Mouse (Mus musculus) neural tube, embryonic 13.5 days (tissue): ENCODE data around the gene Arhgef3. TPM values are rescaled to one million over a fixed set of nuclear protein-coding genes. Genes with fewer than 3 reads are reported as not detected.

ENCODE experiments used
- ATAC-seq: fragments of 200-750 bp; cut with Nextera tagmentation; 2 replicates; pipeline ENCODE4 v1.8.0; 2017; ENCODE audit warnings: low read depth, mild to moderate bottlenecking, moderate TSS enrichment, moderate library complexity
- H3K27ac ChIP-seq: fragments of 300-500 bp; sonication (generic); replicated peaks from 2 replicates; pipeline ENCODE4 v1.5.1; 2015; ENCODE audit warnings: moderate library complexity, mild to moderate bottlenecking, inconsistent platforms
- H3K27me3 ChIP-seq: fragments of 300-500 bp; sonication (generic); 2 replicates; pipeline ENCODE4 v1.6.1; 2015; ENCODE audit warnings: mild to moderate bottlenecking, inconsistent platforms
- H3K36me3 ChIP-seq: fragments of 300-500 bp; sonication (generic); 2 replicates; pipeline ENCODE4 v1.6.1; 2015; ENCODE audit warnings: mild to moderate bottlenecking, inconsistent platforms
- H3K4me1 ChIP-seq: fragments of 300-500 bp; sonication (generic); replicated peaks from 2 replicates; pipeline ENCODE4 v1.6.1; 2015; ENCODE audit warnings: inconsistent platforms
- H3K4me2 ChIP-seq: fragments of 300-500 bp; sonication (generic); 2 replicates; pipeline ENCODE4 v1.6.1; 2015; ENCODE audit warnings: inconsistent platforms, mild to moderate bottlenecking, moderate library complexity
- H3K4me3 ChIP-seq: fragments of 300-500 bp; sonication (generic); 2 replicates; pipeline ENCODE4 v1.5.1; 2015; ENCODE audit warnings: mild to moderate bottlenecking, inconsistent platforms
- H3K9ac ChIP-seq: fragments of 300-500 bp; sonication (generic); 2 replicates; pipeline ENCODE4 v1.6.1; 2015; ENCODE audit warnings: moderate library complexity, mild to moderate bottlenecking, inconsistent platforms
- H3K9me3 ChIP-seq: fragments of 300-500 bp; sonication (generic); 2 replicates; pipeline ENCODE4 v1.6.1; 2016; ENCODE audit warnings: inconsistent platforms
- WGBS: fragments of 180-500 bp; shearing (Covaris S2); methylation state at CpG from one replicate; pipeline ENCODE4 v1.1.7; 2015; 5-methylcytosine and 5-hydroxymethylcytosine counted together
- polyA plus RNA-seq: library from polyadenylated mRNA; unstranded; fragments of >200 nt; fragmentation: Nextera tagmentation; extraction: Ambion mirVana; gene quantifications from 2 replicates; pipeline ENCODE4 v1.2.1, GENCODE M21; 2015

Gene Arhgef3
- polyA plus RNA-seq, 1 experiment from 2014 or later, result 3.3 TPM

GRCm38 (mm10) chr14:27183501-27184230, 69.0 kb downstream of the Arhgef3 start:
- no peaks in the 10 kb centered on the region for H3K36me3 ChIP-seq
- H3K4me3 ChIP-seq, result no peak overlapping the region
- H3K9ac ChIP-seq, result no peak overlapping the region
- WGBS, result 71% methylated on average over 16 of the region's 16 CpGs
- H3K4me1 ChIP-seq, result 0 out of 2 replicates have a peak, but pooled peaks cover 10% of the 10 kb centered on the region
- H3K27me3 ChIP-seq, result no peaks in the 10 kb centered on the region
- H3K9me3 ChIP-seq, result no peaks in the 10 kb centered on the region
- H3K27ac ChIP-seq, result no peak overlapping the region
- ATAC-seq, result no peak
- no peak overlapping the region for H3K4me2 ChIP-seq

GRCm38 (mm10) chr14:27185902-27186301, 71.2 kb downstream of the Arhgef3 start:
- WGBS, result 73% methylated on average over 5 of the region's 5 CpGs
- H3K9me3 ChIP-seq, result no peaks in the 10 kb centered on the region
- 0 out of 2 replicates have a peak, but pooled peaks cover 9% of the 10 kb centered on the region for H3K4me1 ChIP-seq
- H3K4me3 ChIP-seq, result no peak overlapping the region
- H3K27me3 ChIP-seq, result no peaks in the 10 kb centered on the region
- H3K27ac ChIP-seq, result no peak overlapping the region
- H3K36me3 ChIP-seq, result no peaks in the 10 kb centered on the region
- H3K9ac ChIP-seq, result no peak overlapping the region
- no peak for ATAC-seq
- H3K4me2 ChIP-seq, result no peak overlapping the region

DNA sequence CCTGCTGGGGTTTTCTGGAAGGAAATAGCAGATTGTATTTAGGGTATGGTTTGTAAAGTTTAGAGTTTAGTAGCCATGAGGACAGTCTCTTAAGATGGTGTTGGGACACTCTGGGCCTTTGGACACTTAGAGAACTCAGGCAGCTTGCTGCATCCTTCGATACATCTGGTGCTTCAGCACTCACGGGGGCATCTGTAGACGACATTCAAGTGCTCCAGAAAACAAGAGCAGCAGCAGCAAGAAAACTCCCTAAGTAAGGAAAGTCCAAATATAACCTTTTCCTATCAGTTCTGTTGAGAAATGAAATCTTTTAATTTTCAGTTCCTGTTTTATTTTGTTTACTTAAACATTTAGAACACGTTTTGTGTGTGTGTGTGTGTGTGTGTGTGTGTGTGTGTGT, 71.9 kb downstream of the Arhgef3 start:
- Histone ChIP-seq H3K36me3 (no peaks in the 10 kb centered on the region), H3K4me2 (no peak overlapping the region)
- 83% methylated on average over 4 of the region's 4 CpGs for WGBS

GRCm38 (mm10) chr14:27187025-27187424, 72.3 kb downstream of the Arhgef3 start:
- ATAC-seq, result peak; percentile 86
- Histone ChIP-seq H3K9me3 (no peaks in the 10 kb centered on the region), H3K4me3 (no peak overlapping the region), H3K36me3 (no peaks in the 10 kb centered on the region), H3K4me2 (no peak overlapping the region), H3K9ac (no peak overlapping the region), H3K27ac (no peak overlapping the region), H3K27me3 (no peaks in the 10 kb centered on the region), H3K4me1 (0 out of 2 replicates have a peak, but pooled peaks cover 9% of the 10 kb centered on the region)
- WGBS, result 10% methylated on average over 4 of the region's 4 CpGs

More for the DNA sequence above, 71.9 kb downstream of the Arhgef3 start:
- Histone ChIP-seq H3K27ac (no peak overlapping the region), H3K4me3 (no peak overlapping the region), H3K4me1 (0 out of 2 replicates have a peak, but pooled peaks cover 9% of the 10 kb centered on the region), H3K9ac (no peak overlapping the region), H3K9me3 (no peaks in the 10 kb centered on the region), H3K27me3 (no peaks in the 10 kb centered on the region)
- ATAC-seq, result no peak

DNA sequence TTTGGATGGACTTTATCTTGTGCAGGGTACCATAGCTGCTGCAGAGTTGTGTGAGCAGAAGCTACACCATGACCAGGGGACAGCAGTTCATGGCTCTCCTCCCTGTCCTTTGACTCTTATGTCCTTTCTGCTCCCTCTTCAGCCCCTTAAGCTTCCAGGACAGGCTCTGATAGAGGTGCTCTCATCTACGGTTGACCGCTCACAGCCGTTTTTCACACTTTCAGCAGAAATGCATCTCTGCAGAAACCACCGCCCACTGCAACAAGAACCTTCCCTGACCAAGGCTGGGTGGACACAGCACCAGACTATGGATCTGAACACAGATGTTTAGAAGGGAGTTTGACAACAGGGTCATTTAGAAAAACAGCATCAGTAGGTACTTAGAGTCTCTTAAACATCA, 73.2 kb downstream of the Arhgef3 start:
- H3K4me3 ChIP-seq, result no peak overlapping the region
- H3K9me3 ChIP-seq, result no peaks in the 10 kb centered on the region
- H3K9ac ChIP-seq, result no peak overlapping the region
- 78% methylated on average over 4 of the region's 4 CpGs for WGBS
- H3K27ac ChIP-seq, result no peak overlapping the region
- H3K27me3 ChIP-seq, result no peaks in the 10 kb centered on the region
- no peaks in the 10 kb centered on the region for H3K36me3 ChIP-seq
- no peak for ATAC-seq
- H3K4me2 ChIP-seq, result no peak overlapping the region
- 0 out of 2 replicates have a peak, but pooled peaks cover 5% of the 10 kb centered on the region for H3K4me1 ChIP-seq

- no peak overlapping the region for H3K9ac ChIP-seq
- no peak overlapping the region for H3K27ac ChIP-seq
- H3K9me3 ChIP-seq, result no peaks in the 10 kb centered on the region
- no peaks in the 10 kb centered on the region for H3K4me1 ChIP-seq
- no peak for ATAC-seq
- H3K4me2 ChIP-seq, result no peak overlapping the region
- no peaks in the 10 kb centered on the region for H3K27me3 ChIP-seq
- no peaks in the 10 kb centered on the region for H3K36me3 ChIP-seq
- whole genome bisulfite sequencing, result 47% methylated on average over 3 of the region's 3 CpGs
- H3K4me3 ChIP-seq, result no peak overlapping the region
These were observed 77.8 kb downstream of the Arhgef3 start for GRCm38 (mm10) chr14:27192450-27192849.

DNA sequence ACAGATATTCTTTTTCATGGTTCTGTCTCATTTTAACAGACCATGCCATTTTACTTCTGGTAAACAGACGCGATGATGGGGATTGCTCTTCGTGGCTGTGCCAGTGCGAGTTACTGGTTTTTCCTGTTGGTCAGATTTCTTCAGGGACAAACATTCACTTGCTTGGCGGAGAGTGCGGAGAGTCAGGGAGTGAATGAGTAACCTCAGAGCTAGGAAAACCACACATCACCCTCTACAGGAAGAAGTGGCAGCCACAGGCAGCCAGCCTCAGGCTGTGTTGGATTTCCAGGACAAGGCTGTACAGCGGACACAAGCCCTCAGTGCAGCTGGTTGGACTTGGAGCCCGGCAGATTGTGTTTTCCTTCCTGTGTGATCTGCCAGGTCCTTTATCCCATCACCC, 82.3 kb downstream of the Arhgef3 start:
- Histone ChIP-seq H3K27ac (no peak overlapping the region), H3K9me3 (no peaks in the 10 kb centered on the region), H3K4me2 (no peak overlapping the region), H3K9ac (no peak overlapping the region), H3K36me3 (no peaks in the 10 kb centered on the region), H3K4me3 (no peak overlapping the region), H3K27me3 (no peaks in the 10 kb centered on the region), H3K4me1 (no peaks in the 10 kb centered on the region; the same call in 1 of the 2 replicates)
- ATAC-seq, result no peak
- 92% methylated on average over 8 of the region's 8 CpGs for WGBS

DNA sequence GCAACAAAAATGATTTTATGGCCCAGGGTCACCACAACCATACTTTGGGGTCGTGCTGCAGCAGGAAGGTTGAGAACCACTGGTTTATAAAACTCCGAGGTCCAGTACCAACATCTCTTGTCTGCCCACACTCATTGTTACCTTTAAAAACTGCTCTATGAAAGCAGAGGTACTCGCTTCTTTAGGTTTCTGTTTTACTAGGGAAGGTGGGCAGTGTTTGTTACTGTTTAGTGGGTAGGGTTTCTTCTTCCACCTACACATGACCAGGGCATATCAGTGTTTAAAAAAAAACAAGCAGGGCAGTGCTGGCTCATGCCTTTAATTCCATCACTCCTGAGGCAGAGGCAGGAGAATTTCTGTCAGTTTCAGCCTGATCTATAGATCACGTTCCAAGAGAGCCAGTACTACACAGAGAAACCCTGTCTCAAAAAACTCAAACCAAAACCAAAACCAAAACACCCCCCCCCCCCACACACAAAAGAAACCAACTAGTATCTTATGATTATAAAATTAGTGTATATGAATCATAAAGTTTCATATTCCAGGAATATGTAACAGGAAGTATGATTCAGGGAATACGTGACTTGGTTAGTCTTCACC, 83.9 kb downstream of the Arhgef3 start:
- H3K27ac ChIP-seq, result no peak overlapping the region
- no peaks in the 10 kb centered on the region; the same call in 1 of the 2 replicates for H3K4me1 ChIP-seq
- H3K4me2 ChIP-seq, result no peak overlapping the region
- H3K36me3 ChIP-seq, result no peaks in the 10 kb centered on the region
- ATAC-seq, result no peak
- no peaks in the 10 kb centered on the region for H3K9me3 ChIP-seq
- H3K9ac ChIP-seq, result no peak overlapping the region
- WGBS, result 87% methylated on average over 5 of the region's 5 CpGs
- H3K27me3 ChIP-seq, result no peaks in the 10 kb centered on the region
- H3K4me3 ChIP-seq, result no peak overlapping the region

- Histone ChIP-seq H3K9ac (no peak overlapping the region), H3K27me3 (no peaks in the 10 kb centered on the region), H3K4me1 (no peaks in the 10 kb centered on the region; the same call in 1 of the 2 replicates), H3K4me3 (no peak overlapping the region), H3K36me3 (no peaks in the 10 kb centered on the region), H3K27ac (no peak overlapping the region), H3K4me2 (no peak overlapping the region), H3K9me3 (no peaks in the 10 kb centered on the region)
- no peak for ATAC-seq
- WGBS, result 78% methylated on average over 3 of the region's 3 CpGs
These were observed 84.4 kb downstream of the Arhgef3 start for GRCm38 (mm10) chr14:27199119-27199518.

DNA sequence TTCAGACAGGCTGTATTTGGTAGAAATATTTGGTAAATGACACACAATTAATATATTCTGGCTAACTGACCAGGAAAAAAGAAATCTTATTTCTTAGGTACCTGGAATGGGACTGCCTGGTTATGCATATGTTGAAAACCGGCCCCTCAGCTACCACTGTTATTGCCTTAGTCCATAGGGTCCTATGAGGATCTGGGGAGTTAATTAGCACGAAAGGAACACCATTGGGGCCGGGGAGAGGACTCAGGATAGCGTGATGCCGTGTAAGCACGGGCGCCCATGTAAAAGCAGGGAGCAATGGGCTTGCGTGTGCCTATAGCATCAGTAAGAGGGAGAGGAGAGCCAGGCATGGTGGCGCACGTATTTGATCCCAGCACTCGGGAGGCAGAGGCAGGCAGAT, 85.2 kb downstream of the Arhgef3 start:
- Histone ChIP-seq H3K4me3 (no peak overlapping the region), H3K27me3 (no peaks in the 10 kb centered on the region), H3K9ac (no peak overlapping the region), H3K4me2 (no peak overlapping the region), H3K9me3 (no peaks in the 10 kb centered on the region), H3K4me1 (no peaks in the 10 kb centered on the region; the same call in 1 of the 2 replicates), H3K36me3 (no peaks in the 10 kb centered on the region), H3K27ac (no peak overlapping the region)
- 94% methylated on average over 11 of the region's 11 CpGs for WGBS
- no peak for ATAC-seq

DNA sequence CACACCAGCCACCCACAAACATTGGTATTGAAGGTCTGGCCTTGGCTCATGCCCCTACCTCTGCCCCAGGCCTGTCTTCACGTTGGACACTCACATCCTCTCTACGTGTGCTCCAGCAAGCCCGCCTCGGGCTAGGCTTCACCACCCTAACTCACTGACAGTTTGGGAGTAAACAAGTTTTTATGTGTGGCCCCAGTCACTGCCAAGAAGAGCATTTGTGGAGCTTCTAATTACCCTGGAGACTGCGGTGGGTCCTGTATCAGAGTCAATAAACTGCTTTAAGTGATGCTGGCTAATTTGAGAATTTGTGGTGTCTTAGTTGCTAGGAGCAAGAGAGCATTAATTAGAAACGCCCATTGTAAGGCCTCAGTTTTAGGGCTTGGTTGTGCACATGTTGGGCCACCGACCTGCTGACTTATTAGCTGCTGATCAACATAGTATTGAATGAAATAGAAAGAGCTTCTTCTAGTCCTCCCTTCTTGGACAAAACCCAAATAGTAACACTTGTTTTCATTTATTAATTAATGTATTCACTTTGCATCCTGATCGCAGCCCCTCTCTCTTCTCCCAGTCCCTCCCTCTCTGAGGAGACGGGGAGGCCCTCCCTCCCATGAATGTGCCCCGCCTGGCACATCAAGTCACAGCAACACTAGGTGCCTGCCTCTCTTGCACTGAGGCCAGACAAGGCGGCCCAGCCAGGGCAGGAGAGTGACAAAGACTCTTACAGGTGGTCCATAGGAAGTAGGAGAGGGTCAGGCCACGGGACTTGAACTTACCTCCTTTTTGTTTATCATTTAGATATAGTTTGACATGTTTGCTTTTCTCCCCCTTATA, 86.3 kb downstream of the Arhgef3 start:
- WGBS, result 45% methylated on average over 12 of the region's 12 CpGs
- H3K4me1 ChIP-seq, result no peaks in the 10 kb centered on the region; the same call in 1 of the 2 replicates
- H3K27me3 ChIP-seq, result no peaks in the 10 kb centered on the region
- H3K4me3 ChIP-seq, result no peak overlapping the region
- no peak overlapping the region for H3K4me2 ChIP-seq
- peak; percentile 90 for ATAC-seq
- no peak overlapping the region for H3K9ac ChIP-seq
- no peaks in the 10 kb centered on the region for H3K9me3 ChIP-seq
- no peak overlapping the region for H3K27ac ChIP-seq
- no peaks in the 10 kb centered on the region for H3K36me3 ChIP-seq

GRCm38 (mm10) chr14:27201824-27202223, 87.1 kb downstream of the Arhgef3 start:
- Histone ChIP-seq H3K9ac (no peak overlapping the region), H3K4me3 (no peak overlapping the region), H3K27ac (no peak overlapping the region), H3K9me3 (no peaks in the 10 kb centered on the region), H3K4me2 (no peak overlapping the region), H3K27me3 (no peaks in the 10 kb centered on the region), H3K36me3 (no peaks in the 10 kb centered on the region), H3K4me1 (no peaks in the 10 kb centered on the region; the same call in 1 of the 2 replicates)
- no peak for ATAC-seq
- WGBS, result 30% methylated on average over 5 of the region's 5 CpGs
